Mouse (Mus musculus): ENCODE results near the gene Tcta.

DNA sequence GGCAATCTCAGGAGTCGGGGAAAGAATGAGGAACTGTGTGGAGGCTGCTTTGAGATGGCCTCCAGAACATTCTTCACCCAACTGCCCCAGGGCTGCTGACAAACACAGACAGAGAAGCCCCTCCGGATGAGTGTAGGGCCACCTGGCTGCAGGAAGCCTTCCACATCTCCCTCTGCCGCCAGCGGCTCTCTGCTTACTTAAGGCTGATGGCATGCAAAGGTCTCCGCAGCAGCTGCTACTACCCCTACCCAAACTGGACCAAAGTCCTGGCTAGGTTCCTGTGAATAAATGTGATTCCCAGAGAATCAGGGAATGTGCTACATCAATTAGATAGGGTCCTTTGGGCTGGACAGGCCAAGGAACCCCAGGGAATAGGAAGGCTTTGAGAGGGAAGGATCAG is 33.3 kb downstream of the Tcta start:
- TF ChIP-seq EP300 (IDR thresholded peaks at IDR 0.05; ENCODE audit: low read depth): no peak
- TF ChIP-seq CTCF (IDR thresholded peaks at IDR 0.05; ENCODE audit: low read depth): no peak

Measured in heart, postnatal 0 days (tissue).